Mouse (Mus musculus) CD8-positive naive resting alpha-beta T cell, adult 2 months (primary cell): ENCODE data around the gene Arhgap32.

Experiments
- DNase-seq, 2 experiments: peaks; one replicate each; pipeline ENCODE4 v3.0.0; 2022; ENCODE audit warnings: low read depth in 2 of 2, low spot score in 2 of 2

The Arhgap32 gene

DNA sequence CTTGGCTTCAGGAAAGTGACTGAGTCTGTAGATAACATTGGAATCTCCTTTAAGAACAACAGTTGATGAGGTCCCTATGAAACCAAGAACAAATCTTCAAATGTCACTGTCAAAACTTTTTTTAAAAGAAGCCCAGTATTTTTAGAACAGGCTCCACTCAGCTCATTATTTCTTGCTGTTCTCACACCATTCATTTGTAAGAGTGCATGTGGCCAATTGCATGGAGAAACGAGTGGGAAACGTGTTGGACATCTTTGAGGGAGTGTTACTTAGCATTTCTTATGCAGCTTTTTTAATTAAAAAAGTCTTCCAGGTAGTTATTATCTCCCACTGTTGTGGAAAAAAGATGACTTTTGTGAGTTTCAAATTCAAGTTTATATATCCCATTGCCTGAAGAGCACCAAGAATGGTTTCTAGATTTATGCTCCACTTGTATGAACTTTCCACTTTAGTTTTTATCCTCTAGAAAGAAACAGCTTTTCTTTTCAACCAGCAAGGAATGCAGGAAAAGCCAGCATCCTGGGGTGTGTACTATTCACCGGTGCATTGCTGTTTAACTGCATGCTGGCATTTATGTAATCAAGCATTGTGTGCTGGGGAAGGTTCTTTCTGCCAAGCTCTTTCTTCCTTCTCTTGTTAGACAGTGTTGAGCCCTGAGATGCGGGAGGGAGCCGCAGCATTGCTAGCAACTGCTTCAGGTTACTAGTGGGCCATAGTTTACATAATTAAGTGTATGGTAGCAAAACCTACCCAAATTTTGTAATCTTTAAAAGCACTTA lies 76.5 kb downstream of the Arhgap32 start:
- DNase-seq, result no peak

- no peak for DNase-seq
Observed at GRCm38 (mm10) chr9:32204450-32204990, 88.6 kb downstream of the Arhgap32 start.

DNA sequence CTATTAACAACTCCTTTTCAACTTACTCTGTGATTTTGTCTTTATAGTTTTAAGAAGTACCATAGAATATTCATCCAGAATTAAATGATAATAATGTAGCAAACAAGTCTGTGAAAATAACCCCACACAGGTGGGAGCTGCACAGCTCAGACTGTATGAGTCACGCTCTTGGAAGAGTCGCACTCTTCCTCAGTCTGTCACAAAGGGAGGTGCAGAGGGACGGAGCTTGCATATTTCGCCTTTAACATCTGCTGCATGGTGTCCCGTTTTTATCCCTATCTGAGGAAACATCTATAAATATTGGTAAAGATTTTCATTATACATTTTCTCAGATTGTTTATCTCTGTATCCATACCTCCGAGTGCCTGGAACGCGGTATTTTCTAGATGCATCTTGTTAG lies 91.2 kb downstream of the Arhgap32 start:
- DNase-seq, result no peak

DNA sequence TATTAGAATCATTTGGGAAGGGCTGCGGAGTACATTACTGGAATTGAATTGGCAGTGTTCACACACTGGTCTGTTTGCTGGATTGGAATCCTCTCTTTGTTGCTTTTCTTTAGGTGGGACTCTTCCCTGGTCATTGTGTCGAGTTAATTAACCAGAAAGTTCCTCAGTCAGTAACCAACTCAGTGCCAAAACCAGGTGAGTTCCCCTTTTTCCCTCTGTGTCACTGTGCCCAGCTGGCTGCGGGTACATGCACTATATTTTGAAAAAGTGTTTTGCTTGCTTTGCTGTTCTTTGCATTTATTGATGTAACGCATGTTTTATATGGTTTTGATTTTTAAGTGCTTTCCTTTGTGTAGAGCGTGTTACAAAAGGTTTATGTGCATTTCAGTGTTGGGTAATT lies 92.1 kb downstream of the Arhgap32 start:
- no peak for DNase-seq

GRCm38 (mm10) chr9:32216820-32217567 lies 101.1 kb downstream of the Arhgap32 start:
- no peak for DNase-seq

DNA sequence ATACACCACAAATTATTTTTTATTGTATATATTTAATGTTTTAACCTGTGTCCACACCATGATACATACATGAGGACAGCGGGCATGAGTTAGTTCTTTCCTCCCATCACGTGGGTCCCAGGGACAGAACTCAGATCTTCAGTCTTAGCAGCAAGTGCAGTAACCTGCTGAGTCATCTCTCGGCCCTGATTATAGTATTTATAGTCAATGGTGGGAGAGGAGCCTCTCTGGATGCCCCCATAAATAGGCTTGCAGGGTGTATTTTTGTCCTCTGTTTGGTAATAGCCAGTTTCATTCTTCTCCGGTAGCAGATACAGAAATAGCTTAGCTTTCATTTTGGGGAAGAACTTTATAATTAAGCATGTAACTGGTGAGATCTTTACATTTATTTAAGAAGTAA lies 103.5 kb downstream of the Arhgap32 start:
- DNase-seq, result no peak

- DNase-seq, result no peak
Observed at GRCm38 (mm10) chr9:32222184-32222583, 106.2 kb downstream of the Arhgap32 start.

DNA sequence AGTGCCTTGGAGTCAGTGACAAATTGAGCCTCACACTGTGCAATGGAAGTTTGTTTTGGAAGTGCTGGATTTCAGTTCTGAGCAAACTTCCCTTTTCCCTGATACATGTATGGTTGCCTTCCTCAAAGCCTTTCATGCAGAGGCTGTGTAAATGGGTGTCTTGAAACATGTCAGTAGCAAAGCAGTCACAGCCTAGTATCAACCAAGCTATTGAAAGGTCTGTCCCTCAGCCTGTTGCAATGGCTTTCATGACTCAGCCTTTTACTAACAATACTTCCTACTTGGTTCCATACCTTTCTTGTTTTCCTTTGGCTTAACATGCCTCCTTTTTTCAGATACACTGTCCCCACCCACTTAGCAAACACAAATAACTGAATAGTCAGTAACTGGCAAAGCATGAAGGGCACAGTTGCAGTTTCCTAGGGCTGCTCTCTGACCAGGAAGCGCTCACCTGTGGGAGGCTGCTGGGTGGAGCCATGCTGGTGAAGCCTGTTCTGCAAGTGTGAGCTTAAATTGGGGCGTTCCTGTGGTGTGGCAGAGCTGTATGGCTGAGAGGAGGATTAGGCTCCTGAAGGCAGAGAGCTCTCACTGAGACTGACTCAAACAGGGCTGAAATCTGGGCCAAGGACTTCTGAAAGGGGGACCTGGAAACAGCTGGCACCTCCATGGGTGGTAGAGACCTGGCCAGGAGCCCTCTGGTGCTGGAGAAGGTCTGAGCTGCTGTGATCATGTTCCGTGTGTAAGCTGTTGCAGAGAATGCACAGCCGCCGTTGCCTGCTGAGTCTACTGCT lies 108.0 kb downstream of the Arhgap32 start:
- no peak for DNase-seq

GRCm38 (mm10) chr9:32224937-32225336 lies 109.0 kb downstream of the Arhgap32 start:
- no peak for DNase-seq

- DNase-seq, result no peak
Observed at GRCm38 (mm10) chr9:32225584-32225983, 109.6 kb downstream of the Arhgap32 start.

- DNase-seq, result no peak
Observed at GRCm38 (mm10) chr9:32227034-32227433, 111.1 kb downstream of the Arhgap32 start.

DNA sequence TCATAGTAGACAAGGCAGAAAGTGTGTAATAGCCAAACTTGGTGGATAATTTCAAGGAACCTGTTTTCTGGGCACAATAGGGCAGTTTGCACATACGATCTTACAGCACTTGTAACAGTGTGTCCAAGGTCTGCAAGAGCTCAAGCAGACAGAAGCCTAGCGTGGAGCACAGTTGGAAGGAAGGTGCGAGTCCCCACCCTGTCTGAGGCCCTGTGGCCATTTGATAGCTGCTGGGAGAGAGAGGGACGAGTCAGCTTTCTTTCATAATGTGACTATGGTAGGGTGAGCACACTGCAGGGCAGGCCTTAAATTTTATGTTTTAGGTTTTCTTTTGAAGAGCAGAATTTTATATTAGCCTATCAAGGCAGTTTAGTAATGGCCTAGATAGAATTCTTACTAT lies 117.7 kb downstream of the Arhgap32 start:
- no peak for DNase-seq

DNA sequence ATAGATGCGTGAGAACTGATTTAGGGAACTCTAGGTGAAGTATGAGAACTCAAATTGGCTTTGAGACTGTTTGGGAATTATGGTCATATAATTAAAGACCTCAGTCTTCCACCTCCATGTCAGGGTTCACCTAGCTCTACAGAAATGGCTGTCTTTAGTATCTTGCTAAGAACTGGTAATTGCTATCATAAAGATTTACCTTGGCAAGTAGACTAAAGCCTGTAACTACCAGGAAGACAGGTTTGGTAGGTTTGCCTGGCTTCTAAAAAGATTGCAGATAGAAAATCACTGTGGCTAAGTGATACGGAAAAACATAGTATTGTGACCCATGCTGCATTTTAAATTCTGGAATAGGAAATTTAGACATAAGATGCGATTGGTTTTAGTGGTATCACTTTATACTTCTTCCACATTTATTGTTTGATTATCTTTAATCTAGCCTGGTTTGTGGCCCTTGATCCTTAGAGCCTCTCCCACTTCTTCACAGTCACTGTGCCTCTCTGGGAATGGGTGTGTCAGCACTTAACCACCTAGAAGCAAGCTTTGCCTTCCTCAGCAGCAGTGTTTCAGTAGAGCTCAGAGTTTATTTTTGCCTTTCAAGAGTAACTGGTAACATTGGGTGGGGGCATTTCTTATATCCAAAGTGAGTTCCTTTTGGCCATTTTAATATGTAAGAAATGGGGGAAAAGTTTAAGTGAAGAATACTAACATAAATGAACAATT lies 119.0 kb downstream of the Arhgap32 start:
- no peak for DNase-seq

DNA sequence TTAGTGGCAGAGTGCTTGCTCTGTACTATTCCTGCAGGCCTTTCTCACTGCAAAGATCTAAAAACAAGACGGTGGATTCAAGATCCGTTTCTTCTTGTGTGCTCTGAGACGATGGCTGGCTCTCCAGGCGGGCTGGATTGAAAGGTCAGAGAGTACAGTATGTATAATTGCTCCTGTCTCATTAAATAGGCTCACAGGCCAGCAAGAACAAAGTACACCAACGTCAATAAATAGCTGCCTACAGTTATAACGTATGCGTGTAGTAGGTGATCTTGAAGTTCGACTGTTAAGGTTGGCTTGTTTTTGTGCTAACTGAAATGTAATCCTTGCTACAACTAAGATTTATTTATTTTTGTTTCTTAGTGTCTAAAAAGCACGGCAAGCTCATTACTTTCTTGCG lies 123.0 kb downstream of the Arhgap32 start:
- no peak for DNase-seq

- no peak for DNase-seq
Observed at GRCm38 (mm10) chr9:32239427-32239826, 123.5 kb downstream of the Arhgap32 start.

DNA sequence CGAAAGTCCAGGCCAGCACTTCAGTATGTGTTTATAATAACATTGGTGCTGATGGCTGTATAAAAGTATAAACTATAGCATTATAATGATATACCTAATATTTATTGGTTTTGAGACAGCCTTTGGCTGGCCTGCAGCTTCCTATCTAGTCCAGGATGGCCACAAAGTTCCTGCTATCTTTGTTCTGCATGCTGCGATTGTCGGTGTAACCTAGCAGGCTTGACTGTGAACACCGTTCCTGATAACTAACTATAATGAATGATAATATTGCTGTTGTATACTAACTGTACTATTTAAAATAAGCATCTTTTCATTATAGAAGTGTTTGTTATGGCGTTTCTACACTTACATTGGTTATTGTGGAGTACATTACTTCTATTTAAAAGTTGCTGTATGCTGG lies 124.5 kb downstream of the Arhgap32 start:
- no peak for DNase-seq

DNA sequence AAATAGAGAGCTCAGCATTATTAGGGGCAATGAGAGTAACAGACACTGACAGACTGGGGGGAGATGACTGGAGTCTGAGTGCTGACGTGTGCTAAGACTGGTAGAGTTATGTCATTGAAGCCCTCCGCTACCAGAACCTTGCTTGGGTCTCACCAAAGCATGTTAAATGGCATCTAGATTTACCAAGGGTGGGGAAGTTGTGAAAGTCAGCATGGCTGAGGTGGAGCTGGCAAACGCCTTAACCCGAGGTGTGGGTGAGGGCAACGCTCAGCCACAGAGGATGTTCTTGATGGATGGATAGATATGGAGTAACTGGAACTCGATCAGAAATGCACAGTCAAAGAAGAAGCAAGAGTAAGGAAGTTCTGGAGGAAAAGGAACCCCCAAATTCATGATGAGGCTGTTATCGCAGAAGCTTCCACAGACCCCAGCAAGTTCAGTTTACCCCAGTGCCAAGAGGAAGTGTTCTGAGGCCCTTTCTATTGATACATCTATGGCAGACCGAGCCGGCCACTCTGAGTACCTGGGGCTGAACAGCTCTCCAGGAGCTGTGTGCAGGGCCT lies 125.8 kb downstream of the Arhgap32 start:
- DNase-seq, result no peak

DNA sequence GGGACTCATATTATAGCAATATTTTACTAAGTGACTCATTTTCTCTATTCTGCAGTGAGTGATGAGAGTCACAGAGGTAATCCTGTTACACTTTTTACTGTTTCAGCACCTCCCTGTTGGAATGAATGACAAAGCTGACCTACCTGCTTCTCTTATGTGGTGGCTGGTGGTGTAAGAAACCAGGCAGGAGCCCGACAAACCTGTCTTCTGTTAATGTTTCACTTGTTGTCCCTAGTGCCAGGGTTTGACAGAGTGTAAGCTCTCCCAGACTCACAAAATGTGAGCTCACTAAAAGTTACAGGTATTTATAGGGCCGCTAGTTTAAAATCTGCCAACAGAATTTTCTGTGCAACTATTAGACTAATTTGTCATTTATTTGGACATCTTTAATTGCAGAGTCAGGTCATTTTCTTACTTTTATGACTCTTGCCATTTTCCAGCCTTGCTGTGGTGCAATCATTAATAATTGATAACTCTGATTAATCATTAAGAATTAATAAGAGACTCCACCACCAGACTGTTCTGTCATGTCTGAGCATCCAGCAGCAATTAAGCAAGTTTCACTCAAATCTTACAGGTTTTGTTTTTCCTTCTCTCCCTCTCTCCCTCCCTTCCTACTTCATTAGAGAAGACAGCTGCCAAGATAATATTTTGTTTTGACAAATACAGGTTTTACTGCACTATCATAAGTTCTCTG lies 127.1 kb downstream of the Arhgap32 start:
- no peak for DNase-seq

- DNase-seq, result no peak
Observed at GRCm38 (mm10) chr9:32245237-32245636, 129.3 kb downstream of the Arhgap32 start.

DNA sequence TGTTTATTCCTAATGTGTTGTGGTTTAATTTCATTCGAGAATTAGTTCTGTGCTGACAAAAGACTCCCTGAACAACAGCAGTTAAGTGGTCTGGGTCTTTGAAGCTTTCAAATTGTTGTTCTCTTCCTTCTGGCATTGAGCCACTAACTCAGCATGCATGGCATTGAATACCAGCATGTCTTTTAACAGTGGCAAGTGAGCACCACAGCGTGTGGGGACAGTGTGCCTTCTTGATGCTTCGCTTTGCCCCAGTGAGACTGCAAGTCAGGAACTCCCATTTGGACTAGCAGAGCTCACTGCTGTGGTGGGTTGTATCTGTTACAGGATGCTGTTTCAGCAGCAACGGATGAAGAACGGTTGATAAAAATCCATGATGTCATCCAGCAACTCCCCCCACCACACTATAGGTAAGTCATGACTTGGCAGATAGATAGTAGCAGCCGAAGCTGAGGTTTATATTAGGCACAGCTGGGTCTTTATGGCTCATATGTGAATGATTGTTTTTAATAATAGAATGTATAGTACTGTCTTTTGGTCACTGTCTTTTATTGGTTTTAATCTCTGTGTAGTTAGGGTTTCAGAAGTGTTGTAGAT lies 130.3 kb downstream of the Arhgap32 start:
- no peak for DNase-seq
